Mouse (Mus musculus) fat pad, adult 2 months (tissue): ENCODE data around the gene Shank3.
A peak's percentile ranks its signal among the peaks of the same experiment; 100 is the strongest.

Experiments used
- DNase-seq: peaks from one replicate; pipeline ENCODE4 v3.0.0-alpha.2; 2011; ENCODE audit warnings: low read depth, low spot score; ENCODE audit errors: extremely low read depth

The Shank3 gene

DNA sequence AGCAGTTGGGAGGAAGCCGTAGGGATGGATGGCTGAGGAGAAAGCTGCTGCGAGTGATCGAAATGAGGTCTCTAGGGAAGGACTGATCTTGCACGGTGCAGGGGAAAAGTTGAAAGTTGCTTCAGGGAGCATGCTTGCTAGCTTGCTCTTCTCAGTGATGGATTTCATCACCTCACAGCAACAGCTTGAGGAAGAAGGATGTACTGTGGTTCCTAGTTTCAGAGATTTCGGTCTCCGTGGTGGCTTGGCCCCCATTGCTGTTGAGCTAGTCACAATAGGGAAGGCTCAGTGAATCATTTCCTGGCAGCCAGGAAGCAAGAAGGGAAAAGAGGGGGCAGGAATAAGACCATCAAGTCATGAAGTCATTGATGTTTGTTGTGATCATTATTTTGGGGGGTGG is 56.2 kb downstream of the Shank3 start:
- DNase-seq: no peak

- no peak for DNase-seq
Measured at GRCm38 (mm10) chr15:89556401-89557178, 57.2 kb downstream of the Shank3 start.

- no peak for DNase-seq
Measured at GRCm38 (mm10) chr15:89557179-89557995, 58.0 kb downstream of the Shank3 start.

DNA sequence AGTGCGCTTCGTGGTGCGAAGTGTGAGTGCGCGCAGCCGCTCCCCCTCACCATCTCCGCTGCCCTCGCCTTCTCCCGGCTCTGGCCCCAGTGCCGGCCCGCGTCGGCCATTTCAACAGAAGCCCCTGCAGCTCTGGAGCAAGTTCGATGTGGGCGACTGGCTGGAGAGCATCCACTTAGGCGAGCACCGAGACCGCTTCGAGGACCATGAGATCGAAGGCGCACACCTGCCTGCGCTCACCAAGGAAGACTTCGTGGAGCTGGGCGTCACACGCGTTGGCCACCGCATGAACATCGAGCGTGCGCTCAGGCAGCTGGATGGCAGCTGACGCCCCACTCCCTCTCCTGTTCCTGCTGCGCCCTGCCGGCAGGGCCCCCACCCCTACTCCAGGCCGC is 58.6 kb downstream of the Shank3 start:
- DNase-seq: no peak

DNA sequence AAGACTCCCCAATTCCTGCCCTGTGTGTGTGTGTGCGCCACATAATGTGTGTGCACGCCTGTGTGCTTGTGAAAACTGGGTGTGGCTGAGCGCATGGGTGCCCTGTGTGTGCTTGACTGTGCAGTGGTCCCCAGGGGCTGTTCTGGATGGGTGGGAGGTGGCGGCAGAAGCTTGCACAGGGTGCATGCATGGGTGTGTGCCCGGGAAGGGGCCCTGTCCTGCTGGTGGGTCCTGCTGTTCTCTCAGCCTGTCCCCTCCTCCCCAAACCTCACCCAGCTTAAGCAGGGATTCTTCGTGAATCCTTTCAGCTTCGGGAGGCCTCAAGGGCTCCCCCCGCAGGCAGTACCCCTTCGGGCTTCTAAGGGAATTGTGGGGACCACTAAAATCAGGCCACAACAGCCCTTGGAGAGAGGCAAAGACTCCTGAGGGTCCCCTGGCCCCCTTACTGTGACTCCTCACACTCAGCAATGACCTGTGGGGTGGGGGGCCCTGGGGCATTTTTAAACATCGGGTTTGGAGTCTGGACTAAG is 59.8 kb downstream of the Shank3 start:
- no peak for DNase-seq

DNA sequence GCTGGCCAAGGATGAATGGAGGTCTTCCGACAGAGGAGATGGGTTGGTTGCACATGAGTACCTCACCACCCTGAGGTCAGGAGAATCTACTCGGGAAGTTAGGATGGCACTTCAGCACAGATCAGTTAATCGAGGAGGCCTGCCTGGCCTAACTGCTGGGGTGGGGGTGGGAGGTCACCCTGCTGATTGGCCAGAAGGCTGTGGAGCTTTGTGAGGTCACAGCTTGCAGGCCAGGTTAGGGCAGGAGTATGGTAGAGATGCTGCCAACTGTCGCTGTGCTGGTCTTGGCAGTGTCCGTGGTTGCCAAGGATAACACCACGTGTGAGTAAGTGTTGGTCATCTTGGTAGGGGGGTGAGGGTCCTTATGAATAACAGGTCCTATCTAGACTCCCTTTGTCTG is 68.7 kb downstream of the Shank3 start, which contains the start of gene Acr:
Gene Acr, plus strand, starts transcription at position 213 of the 400 bp plus-strand sequence.
- DNase-seq: no peak

- DNase-seq: no peak
Measured at GRCm38 (mm10) chr15:89572147-89572546, 72.7 kb downstream of the Shank3 start.

DNA sequence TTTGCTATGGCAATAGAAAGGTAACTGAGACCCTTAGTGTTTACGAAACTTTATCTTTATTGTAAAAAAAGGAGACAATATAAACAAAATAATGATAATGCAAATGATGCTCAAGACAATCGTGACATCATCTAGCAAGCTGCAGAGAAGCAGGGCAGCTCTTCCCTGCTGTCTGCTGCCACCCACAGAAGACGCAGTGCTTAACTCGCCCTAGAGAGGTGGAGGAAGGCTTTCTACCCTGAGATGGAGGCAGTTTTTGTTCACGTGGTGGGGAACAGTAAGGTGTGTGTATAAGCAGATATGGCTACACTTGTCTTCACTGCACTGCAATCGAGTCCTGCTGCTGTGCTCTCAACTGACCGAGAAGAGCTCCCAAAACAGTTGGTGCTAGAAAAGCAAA is 83.1 kb downstream of the Shank3 start:
- DNase-seq: no peak

GRCm38 (mm10) chr15:89585101-89585500 is 85.7 kb downstream of the Shank3 start:
- DNase-seq: no peak

DNA sequence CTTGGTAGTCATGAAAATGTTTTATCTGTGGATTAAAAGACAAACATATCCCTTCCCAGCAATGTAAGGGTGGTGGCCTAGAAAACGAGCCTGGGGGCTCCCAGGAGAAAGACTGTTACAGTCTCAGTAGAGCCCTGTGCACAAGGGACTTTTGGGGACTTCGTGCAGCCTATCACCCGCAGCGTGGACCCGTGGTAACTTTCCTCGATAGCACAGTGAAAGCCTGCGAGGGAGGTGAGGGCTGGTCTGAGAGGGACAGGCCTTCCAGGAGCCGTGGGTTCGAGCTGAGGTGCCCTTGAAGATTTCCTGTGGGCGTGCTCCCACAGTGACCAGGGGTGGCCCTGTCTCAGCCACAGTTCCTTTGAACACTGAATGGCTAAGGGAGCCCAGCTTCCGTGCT is 86.2 kb downstream of the Shank3 start:
- no peak for DNase-seq

DNA sequence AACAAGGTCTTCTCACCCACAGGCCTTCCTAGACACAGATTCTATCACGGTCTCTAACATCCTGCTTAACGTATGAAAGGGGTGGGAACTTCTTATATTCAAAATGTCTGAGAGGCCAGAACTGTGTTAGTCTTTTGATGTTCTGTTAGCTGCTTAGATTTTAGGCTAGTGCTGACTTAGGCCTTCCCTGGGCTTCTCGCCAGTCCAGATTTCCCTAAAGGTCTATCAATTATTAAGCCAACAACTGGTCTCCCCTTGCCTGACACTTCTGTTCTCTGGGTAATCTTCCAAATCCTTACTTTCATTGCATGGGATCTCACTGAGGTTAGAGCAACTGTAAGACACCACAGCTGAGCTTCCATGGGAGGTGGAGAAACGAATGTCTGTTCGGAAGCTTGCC is 89.7 kb downstream of the Shank3 start:
- DNase-seq: no peak

DNA sequence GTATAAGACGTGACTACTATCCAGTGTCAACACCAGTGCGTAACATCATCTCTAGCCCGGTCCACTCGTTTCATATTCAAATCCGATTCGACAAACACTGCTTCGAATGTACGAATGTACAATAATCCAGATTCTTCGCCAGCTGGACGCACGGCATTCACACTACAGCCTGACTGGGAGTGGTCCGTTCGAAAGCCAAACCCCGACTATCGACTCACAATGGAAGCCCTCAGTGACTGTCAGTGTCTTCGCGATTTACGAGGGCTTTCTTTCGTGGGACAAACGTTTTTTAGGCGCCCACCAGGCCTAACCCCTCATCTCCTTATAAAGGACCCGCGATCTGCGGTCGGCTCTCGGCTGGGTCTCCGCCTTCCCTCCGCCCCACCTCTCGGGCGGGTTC is 91.9 kb downstream of the Shank3 start:
- no peak for DNase-seq

- peak; percentile 5 for DNase-seq
Measured at GRCm38 (mm10) chr15:89591723-89592455, 92.5 kb downstream of the Shank3 start, which contains the start of gene Rabl2. TSS of gene Rabl2 (minus strand) at chr15:89591923.

DNA sequence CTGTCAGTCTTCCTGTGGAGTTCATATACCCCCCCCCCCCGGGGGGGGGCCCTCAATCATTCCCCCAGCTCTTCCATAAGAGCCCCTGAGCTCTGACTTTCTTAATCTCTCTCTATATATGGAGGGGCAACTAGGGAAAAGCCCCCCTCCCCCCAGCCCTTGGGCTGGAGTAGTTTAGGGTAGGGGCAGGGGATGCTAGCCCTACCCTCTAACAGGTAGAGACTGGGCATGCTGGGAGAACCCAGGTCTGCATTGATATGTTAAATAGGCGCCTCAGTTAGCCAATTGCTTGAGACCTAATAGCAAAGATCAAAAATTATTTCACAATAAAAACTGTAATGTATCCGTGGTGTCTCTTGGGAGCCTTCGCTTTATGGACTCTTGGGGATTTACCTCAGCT is 93.1 kb downstream of the Shank3 start:
- no peak for DNase-seq

- no peak for DNase-seq
Measured at GRCm38 (mm10) chr15:89605822-89606570, 106.6 kb downstream of the Shank3 start.

DNA sequence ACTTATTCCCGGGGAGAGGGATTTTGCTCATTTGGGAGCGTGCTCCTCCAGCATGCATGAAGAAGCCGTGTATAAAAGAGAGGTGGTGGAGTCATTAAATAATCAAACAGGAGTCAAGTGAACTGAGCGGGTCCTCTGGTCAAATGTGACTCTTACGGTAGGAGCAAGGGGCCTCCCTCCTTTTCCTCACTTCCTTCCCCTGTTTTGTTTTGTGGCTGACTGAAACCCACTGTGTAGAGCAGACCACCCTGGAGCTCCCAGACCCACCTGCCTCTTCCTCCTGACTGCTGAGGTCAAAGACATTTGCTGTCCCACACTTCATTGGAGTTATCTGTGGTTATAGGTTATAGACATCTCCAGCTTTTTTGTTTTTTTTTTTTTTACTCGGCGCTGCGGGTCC is 108.1 kb downstream of the Shank3 start:
- DNase-seq: no peak

- no peak for DNase-seq
Measured at GRCm38 (mm10) chr15:89607888-89608287, 108.5 kb downstream of the Shank3 start.
